ENCODE assay signal across 18 mouse cellular contexts in genomic region chr12:82476580-82476979, GRCm38 (mm10).
"Had no signal": no experiment of that assay in that cellular context is flagged by ENCODE, and none has a peak within 500 bp of the region (broad histone marks: within the 10 kb centered on the region; RNA-seq: fewer than 3 reads in every experiment).

No protein-coding gene starts in this region.

- H3K27me3 ChIP-seq: neural tube, embryonic 13.5 days; neural tube, embryonic 15.5 days had no signal

- H3K9ac ChIP-seq: lung, embryonic 14.5 days; midbrain, embryonic 12.5 days; neural tube, embryonic 13.5 days; neural tube, embryonic 15.5 days had no signal

- H3K9me3 ChIP-seq: midbrain, embryonic 10.5 days; midbrain, embryonic 12.5 days; neural tube, embryonic 13.5 days; neural tube, embryonic 15.5 days had no signal

- H3K4me1 ChIP-seq: neural tube, embryonic 15.5 days had no signal

- ATAC-seq: midbrain, embryonic 16.5 days had no signal

- H3K27ac ChIP-seq: midbrain, embryonic 12.5 days; neural tube, embryonic 13.5 days; neural tube, embryonic 15.5 days had no signal

- DNase-seq: lung, embryonic 14.5 days; lung, postnatal 10 days; lung, postnatal 4 days; midbrain, embryonic 14.5 days; retina, postnatal 1 day; right cerebral cortex, adult 18-20 months; right cerebral cortex, postnatal 25 days; right cerebral cortex, postnatal 4 days; spleen, adult 18-20 months; thymus, adult 2 months; thymus, postnatal 25 days; thymus, postnatal 4 days had no signal

- H3K4me2 ChIP-seq: lung, embryonic 14.5 days; midbrain, embryonic 12.5 days; neural tube, embryonic 13.5 days; neural tube, embryonic 15.5 days had no signal

- H3K4me3 ChIP-seq: midbrain, embryonic 10.5 days; midbrain, embryonic 12.5 days; myocyte; neural tube, embryonic 13.5 days; neural tube, embryonic 15.5 days had no signal

- H3K36me3 ChIP-seq: midbrain, embryonic 10.5 days; midbrain, embryonic 12.5 days; neural tube, embryonic 13.5 days; neural tube, embryonic 15.5 days had no signal
